Mouse (Mus musculus): ENCODE data around the gene Uhrf1bp1.

The Uhrf1bp1 gene

GRCm38 (mm10) chr17:27909622-27910500, 53.6 kb downstream of the Uhrf1bp1 start, which contains the start of gene Taf11:
Taf11 (minus strand) TSS chr17:27909844.
- peak; percentile 79 to 87 for DNase-seq (ENCODE audit: low spot score in 2 of 2)

GRCm38 (mm10) chr17:27911371-27911770, 55.1 kb downstream of the Uhrf1bp1 start:
- DNase-seq (ENCODE audit: low spot score in 2 of 2): peak in 1 of 2 experiments; percentile 29

GRCm38 (mm10) chr17:27914742-27915141, 58.5 kb downstream of the Uhrf1bp1 start:
- no peak for DNase-seq (ENCODE audit: low spot score in 2 of 2)

- no peak for DNase-seq (ENCODE audit: low spot score in 2 of 2)
Measured at GRCm38 (mm10) chr17:27916366-27916765, 60.1 kb downstream of the Uhrf1bp1 start.

GRCm38 (mm10) chr17:27920676-27921075, 64.4 kb downstream of the Uhrf1bp1 start:
- DNase-seq (ENCODE audit: low spot score in 2 of 2): no peak

GRCm38 (mm10) chr17:27922174-27922712, 66.0 kb downstream of the Uhrf1bp1 start:
- DNase-seq (ENCODE audit: low spot score in 2 of 2): no peak

- no peak for DNase-seq (ENCODE audit: low spot score in 2 of 2)
Measured at GRCm38 (mm10) chr17:27925054-27925453, 68.8 kb downstream of the Uhrf1bp1 start.

GRCm38 (mm10) chr17:27925504-27925903, 69.3 kb downstream of the Uhrf1bp1 start:
- DNase-seq (ENCODE audit: low spot score in 2 of 2): no peak

- DNase-seq (ENCODE audit: low spot score in 2 of 2): no peak
Measured at GRCm38 (mm10) chr17:27930291-27930690, 74.0 kb downstream of the Uhrf1bp1 start.

- no peak for DNase-seq (ENCODE audit: low spot score in 2 of 2)
Measured at GRCm38 (mm10) chr17:27931826-27932225, 75.6 kb downstream of the Uhrf1bp1 start.

GRCm38 (mm10) chr17:27934136-27934910, 78.1 kb downstream of the Uhrf1bp1 start:
- DNase-seq (ENCODE audit: low spot score in 2 of 2): no peak

- DNase-seq (ENCODE audit: low spot score in 2 of 2): no peak
Measured at GRCm38 (mm10) chr17:27935091-27935490, 78.8 kb downstream of the Uhrf1bp1 start.

GRCm38 (mm10) chr17:27937054-27937615, 80.9 kb downstream of the Uhrf1bp1 start:
- DNase-seq (ENCODE audit: low spot score in 2 of 2): no peak

- peak in 1 of 2 experiments; percentile 50 for DNase-seq (ENCODE audit: low spot score in 2 of 2)
Measured at GRCm38 (mm10) chr17:27938121-27938754, 82.0 kb downstream of the Uhrf1bp1 start.

- DNase-seq (ENCODE audit: low spot score in 2 of 2): no peak
Measured at GRCm38 (mm10) chr17:27939028-27939427, 82.8 kb downstream of the Uhrf1bp1 start.

- DNase-seq (ENCODE audit: low spot score in 2 of 2): no peak
Measured at GRCm38 (mm10) chr17:27940352-27940751, 84.1 kb downstream of the Uhrf1bp1 start.

GRCm38 (mm10) chr17:27941178-27941577, 84.9 kb downstream of the Uhrf1bp1 start:
- no peak for DNase-seq (ENCODE audit: low spot score in 2 of 2)

GRCm38 (mm10) chr17:27941698-27942097, 85.5 kb downstream of the Uhrf1bp1 start:
- DNase-seq (ENCODE audit: low spot score in 2 of 2): no peak

GRCm38 (mm10) chr17:27942131-27942530, 85.9 kb downstream of the Uhrf1bp1 start:
- no peak for DNase-seq (ENCODE audit: low spot score in 2 of 2)

- DNase-seq (ENCODE audit: low spot score in 2 of 2): peak; percentile 56 to 62
Measured at GRCm38 (mm10) chr17:27945546-27946216, 89.4 kb downstream of the Uhrf1bp1 start.

- DNase-seq (ENCODE audit: low spot score in 2 of 2): no peak
Measured at GRCm38 (mm10) chr17:27946371-27946770, 90.1 kb downstream of the Uhrf1bp1 start.
